Mouse (Mus musculus): ENCODE data around the gene Usp7. TPM values are rescaled to one million over a fixed set of nuclear protein-coding genes. Genes with fewer than 3 reads are reported as not detected.

Usp7 gene
- polyA plus RNA-seq (2014; fragmentation: Illumina TruSeq; extraction: RNeasy Lipid Tissue Mini Kit (QIAGEN cat#74804); ENCODE audit: low read depth, low replicate concordance), result 59.1 TPM

GRCm38 (mm10) chr16:8791949-8792557 is at the start of gene Usp7:
TSS of gene Usp7 (minus strand) at chr16:8792308.

GRCm38 (mm10) chr16:8829564-8830359 is 37.7 kb upstream of the Usp7 start, which contains the start of gene 1810013L24Rik:
TSS of gene 1810013L24Rik (plus strand) at chr16:8830100.

GRCm38 (mm10) chr16:8680470-8680869 is 111.6 kb downstream of the Usp7 start, which contains the start of gene Gm5767:
TSS of gene Gm5767 (plus strand) at chr16:8680770.

GRCm38 (mm10) chr16:8671551-8672349 is 120.4 kb downstream of the Usp7 start, which contains the start of gene Carhsp1:
TSS of gene Carhsp1 (minus strand) at chr16:8672155.

Other genes starting within 250 kb of the Usp7 start
- 54.4 TPM for gene Pmm2, start 154.6 kb downstream of the Usp7 start, polyA plus RNA-seq (2014; fragmentation: Illumina TruSeq; extraction: RNeasy Lipid Tissue Mini Kit (QIAGEN cat#74804); ENCODE audit: low read depth, low replicate concordance)
- gene Tmem186, start 154.6 kb downstream of the Usp7 start, polyA plus RNA-seq (2014; fragmentation: Illumina TruSeq; extraction: RNeasy Lipid Tissue Mini Kit (QIAGEN cat#74804); ENCODE audit: low read depth, low replicate concordance), result 13.2 TPM
- 62.9 TPM for gene Carhsp1, start 120.2 kb downstream of the Usp7 start, polyA plus RNA-seq (2014; fragmentation: Illumina TruSeq; extraction: RNeasy Lipid Tissue Mini Kit (QIAGEN cat#74804); ENCODE audit: low read depth, low replicate concordance)
- 3.6 TPM for gene Gm5767, start 111.5 kb downstream of the Usp7 start, polyA plus RNA-seq (2014; fragmentation: Illumina TruSeq; extraction: RNeasy Lipid Tissue Mini Kit (QIAGEN cat#74804); ENCODE audit: low read depth, low replicate concordance)
- 37.1 TPM for gene 1810013L24Rik, start 37.8 kb upstream of the Usp7 start, polyA plus RNA-seq (2014; fragmentation: Illumina TruSeq; extraction: RNeasy Lipid Tissue Mini Kit (QIAGEN cat#74804); ENCODE audit: low read depth, low replicate concordance)